Mouse (Mus musculus): ENCODE results near the gene Prlhr. TPM values are rescaled to one million over a fixed set of nuclear protein-coding genes. Genes with fewer than 3 reads are reported as not detected.

Prlhr gene
- polyA plus RNA-seq, 1 experiment = not detected

- Histone ChIP-seq H3K36me3 (ENCODE audit: control insufficient read depth, insufficient read depth, low read length) (no peaks in the 10 kb centered on the region), H3K4me1 (ENCODE audit: control insufficient read depth, insufficient read depth, insufficient read length) (no peaks in the 10 kb centered on the region), H3K27ac (ENCODE audit: insufficient read depth, low read length) (no peak overlapping the region), H3K4me3 (ENCODE audit: extremely low read depth, insufficient read depth, insufficient read length) (no peak overlapping the region), H3K27me3 (ENCODE audit: control insufficient read depth, insufficient read depth, low read length) (no peaks in the 10 kb centered on the region)
- WGBS = 74% methylated on average over 5 of the region's 5 CpGs
- no peak for DNase-seq (ENCODE audit: low read depth in 1 of 2, low spot score in 2 of 2)
- no peak for TF ChIP-seq POLR2A (IDR thresholded peaks at IDR 0.05; ENCODE audit: low read depth, low read length)
- TF ChIP-seq CTCF (IDR thresholded peaks at IDR 0.05; ENCODE audit: extremely low read depth, insufficient read depth, insufficient read length, insufficient replicate concordance) = no peak
Observed at GRCm38 (mm10) chr19:60440083-60440482, 28.0 kb downstream of the Prlhr start.

- no peak overlapping the region for H3K4me3 ChIP-seq (ENCODE audit: extremely low read depth, insufficient read depth, insufficient read length)
- H3K27me3 ChIP-seq (ENCODE audit: control insufficient read depth, insufficient read depth, low read length) = no peaks in the 10 kb centered on the region
- WGBS = 58% methylated on average over 6 of the region's 6 CpGs
- H3K4me1 ChIP-seq (ENCODE audit: control insufficient read depth, insufficient read depth, insufficient read length) = no peaks in the 10 kb centered on the region
- H3K27ac ChIP-seq (ENCODE audit: insufficient read depth, low read length) = no peak overlapping the region
- DNase-seq (ENCODE audit: low read depth in 1 of 2, low spot score in 2 of 2) = no peak
- TF ChIP-seq CTCF (IDR thresholded peaks at IDR 0.05; ENCODE audit: extremely low read depth, insufficient read depth, insufficient read length, insufficient replicate concordance) (peak; percentile 32; the same call in 1 of the 2 replicates), POLR2A (IDR thresholded peaks at IDR 0.05; ENCODE audit: low read depth, low read length) (no peak)
- H3K36me3 ChIP-seq (ENCODE audit: control insufficient read depth, insufficient read depth, low read length) = no peaks in the 10 kb centered on the region
Observed at GRCm38 (mm10) chr19:60437566-60438241, 30.4 kb downstream of the Prlhr start.

- no peak overlapping the region for H3K27ac ChIP-seq (ENCODE audit: insufficient read depth, low read length)
- WGBS = 81% methylated on average over 6 of the region's 6 CpGs
- no peaks in the 10 kb centered on the region for H3K36me3 ChIP-seq (ENCODE audit: control insufficient read depth, insufficient read depth, low read length)
- H3K27me3 ChIP-seq (ENCODE audit: control insufficient read depth, insufficient read depth, low read length) = no peaks in the 10 kb centered on the region
- DNase-seq (ENCODE audit: low read depth in 1 of 2, low spot score in 2 of 2) = no peak
- TF ChIP-seq POLR2A (IDR thresholded peaks at IDR 0.05; ENCODE audit: low read depth, low read length) = no peak
- no peak for TF ChIP-seq CTCF (IDR thresholded peaks at IDR 0.05; ENCODE audit: extremely low read depth, insufficient read depth, insufficient read length, insufficient replicate concordance)
- no peak overlapping the region for H3K4me3 ChIP-seq (ENCODE audit: extremely low read depth, insufficient read depth, insufficient read length)
- H3K4me1 ChIP-seq (ENCODE audit: control insufficient read depth, insufficient read depth, insufficient read length) = no peaks in the 10 kb centered on the region
Observed at GRCm38 (mm10) chr19:60432347-60433129, 35.6 kb downstream of the Prlhr start.

- no peak for DNase-seq (ENCODE audit: low read depth in 1 of 2, low spot score in 2 of 2)
- no peaks in the 10 kb centered on the region for H3K27me3 ChIP-seq (ENCODE audit: control insufficient read depth, insufficient read depth, low read length)
- 71% methylated on average over 1 of the region's 1 CpGs for WGBS
- TF ChIP-seq POLR2A (IDR thresholded peaks at IDR 0.05; ENCODE audit: low read depth, low read length) = no peak
- no peak for TF ChIP-seq CTCF (IDR thresholded peaks at IDR 0.05; ENCODE audit: extremely low read depth, insufficient read depth, insufficient read length, insufficient replicate concordance)
- H3K36me3 ChIP-seq (ENCODE audit: control insufficient read depth, insufficient read depth, low read length) = no peaks in the 10 kb centered on the region
- no peak overlapping the region for H3K27ac ChIP-seq (ENCODE audit: insufficient read depth, low read length)
- H3K4me1 ChIP-seq (ENCODE audit: control insufficient read depth, insufficient read depth, insufficient read length) = no peaks in the 10 kb centered on the region
- H3K4me3 ChIP-seq (ENCODE audit: extremely low read depth, insufficient read depth, insufficient read length) = no peak overlapping the region
Observed at GRCm38 (mm10) chr19:60417611-60418010, 50.5 kb downstream of the Prlhr start.

Other genes starting within 250 kb of the Prlhr start
- 4.6 and 8.1 TPM in 2 replicates for gene Fam204a, start 241.6 kb downstream of the Prlhr start, polyA plus RNA-seq (2012; rRNA removed)
- 7.9 and 10.4 TPM in 2 replicates for gene Cacul1, start 112.7 kb upstream of the Prlhr start, polyA plus RNA-seq (2012; rRNA removed)

Data from spleen, adult 2 months (tissue).